Mouse (Mus musculus): ENCODE measurements around the gene Pgap2. TPM values are rescaled to one million over a fixed set of nuclear protein-coding genes. Genes with fewer than 3 reads are reported as not detected.
A peak's percentile ranks its signal among the peaks of the same experiment; 100 is the strongest.

Gene Pgap2
- total and polyA plus RNA-seq, 2 experiments from 2014 or later = 51.7 to 56.6 TPM

- H3K27me3 ChIP-seq (ENCODE audit: insufficient read depth, low read length) = no peaks in the 10 kb centered on the region
- peak overlapping the region; percentile 65; the same call in 1 of the 2 replicates for H3K27ac ChIP-seq (ENCODE audit: low read depth, low read length)
- TF ChIP-seq CTCF (IDR thresholded peaks at IDR 0.05) = peak; percentile 68
- peak overlapping the region; percentile 66 for H3K4me3 ChIP-seq (ENCODE audit: low read depth, low read length)
- 0% methylated on average over 6 of the region's 13 CpGs for WGBS
- ATAC-seq (ENCODE audit: low FRiP score) (peak; percentile 78), DNase-seq (ENCODE audit: low spot score) (peak; percentile 68)
- H3K4me2 ChIP-seq (ENCODE audit: low read depth, low read length, poor library complexity, severe bottlenecking) = peak overlapping the region; percentile 81
- peak overlapping the region; percentile 81 for H3K9ac ChIP-seq (replicated peaks; ENCODE audit: low read length, poor library complexity, severe bottlenecking)
- no peaks in the 10 kb centered on the region for H3K36me3 ChIP-seq (ENCODE audit: insufficient read depth, low read length)
- no peaks in the 10 kb centered on the region for H3K9me3 ChIP-seq (ENCODE audit: low read length)
- H3K4me1 ChIP-seq (ENCODE audit: insufficient read depth, low read length) = no peaks in the 10 kb centered on the region
Measured at GRCm38 (mm10) chr7:102222336-102222735, 12.3 kb downstream of the Pgap2 start.

- DNase-seq (ENCODE audit: low spot score) = peak; percentile 63
- no peaks in the 10 kb centered on the region for H3K4me1 ChIP-seq (ENCODE audit: insufficient read depth, low read length)
- ATAC-seq (ENCODE audit: low FRiP score) = peak; percentile 82
- H3K36me3 ChIP-seq (ENCODE audit: insufficient read depth, low read length) = peaks cover under 1% of the 10 kb centered on the region
- WGBS = 3% methylated on average over 30 of the region's 31 CpGs
- H3K9me3 ChIP-seq (ENCODE audit: low read length) = no peaks in the 10 kb centered on the region
- H3K27me3 ChIP-seq (ENCODE audit: insufficient read depth, low read length) = no peaks in the 10 kb centered on the region
- peak overlapping the region; percentile 81 for H3K9ac ChIP-seq (replicated peaks; ENCODE audit: low read length, poor library complexity, severe bottlenecking)
- H3K4me3 ChIP-seq (ENCODE audit: low read depth, low read length) = peak overlapping the region; percentile 66
- H3K4me2 ChIP-seq (ENCODE audit: low read depth, low read length, poor library complexity, severe bottlenecking) = peak overlapping the region; percentile 81
- H3K27ac ChIP-seq (ENCODE audit: low read depth, low read length) = peak overlapping the region; percentile 65
- no peak for TF ChIP-seq CTCF (IDR thresholded peaks at IDR 0.05)
Measured at GRCm38 (mm10) chr7:102222830-102223556, 13.0 kb downstream of the Pgap2 start.

GRCm38 (mm10) chr7:102223883-102224738 lies 14.1 kb downstream of the Pgap2 start:
- H3K4me2 ChIP-seq (ENCODE audit: low read depth, low read length, poor library complexity, severe bottlenecking) = no peak overlapping the region; the same call in 1 of the 2 replicates
- H3K4me1 ChIP-seq (ENCODE audit: insufficient read depth, low read length) = no peaks in the 10 kb centered on the region
- ATAC-seq (ENCODE audit: low FRiP score) (no peak), DNase-seq (ENCODE audit: low spot score) (no peak)
- peaks cover 4% of the 10 kb centered on the region for H3K36me3 ChIP-seq (ENCODE audit: insufficient read depth, low read length)
- H3K9ac ChIP-seq (replicated peaks; ENCODE audit: low read length, poor library complexity, severe bottlenecking) = no peak overlapping the region
- H3K4me3 ChIP-seq (ENCODE audit: low read depth, low read length) = no peak overlapping the region
- WGBS = 91% methylated on average over 5 of the region's 5 CpGs
- no peaks in the 10 kb centered on the region for H3K9me3 ChIP-seq (ENCODE audit: low read length)
- H3K27me3 ChIP-seq (ENCODE audit: insufficient read depth, low read length) = no peaks in the 10 kb centered on the region
- H3K27ac ChIP-seq (ENCODE audit: low read depth, low read length) = no peak overlapping the region
- no peak for TF ChIP-seq CTCF (IDR thresholded peaks at IDR 0.05)

GRCm38 (mm10) chr7:102226051-102226450 lies 16.0 kb downstream of the Pgap2 start:
- WGBS = 94% methylated on average over 6 of the region's 6 CpGs
- Histone ChIP-seq H3K9ac (replicated peaks; ENCODE audit: low read length, poor library complexity, severe bottlenecking) (no peak overlapping the region), H3K4me1 (ENCODE audit: insufficient read depth, low read length) (no peaks in the 10 kb centered on the region), H3K27me3 (ENCODE audit: insufficient read depth, low read length) (no peaks in the 10 kb centered on the region), H3K27ac (ENCODE audit: low read depth, low read length) (no peak overlapping the region), H3K4me3 (ENCODE audit: low read depth, low read length) (no peak overlapping the region), H3K36me3 (ENCODE audit: insufficient read depth, low read length) (peaks cover 4% of the 10 kb centered on the region), H3K4me2 (ENCODE audit: low read depth, low read length, poor library complexity, severe bottlenecking) (no peak overlapping the region), H3K9me3 (ENCODE audit: low read length) (no peaks in the 10 kb centered on the region)
- no peak for TF ChIP-seq CTCF (IDR thresholded peaks at IDR 0.05)
- DNase-seq (ENCODE audit: low spot score) (no peak), ATAC-seq (ENCODE audit: low FRiP score) (no peak)

- H3K27me3 ChIP-seq (ENCODE audit: insufficient read depth, low read length) = no peaks in the 10 kb centered on the region
- no peak for TF ChIP-seq CTCF (IDR thresholded peaks at IDR 0.05)
- DNase-seq (ENCODE audit: low spot score) (no peak), ATAC-seq (ENCODE audit: low FRiP score) (no peak)
- 92% methylated on average over 4 of the region's 4 CpGs for whole genome bisulfite sequencing
- peaks cover 4% of the 10 kb centered on the region for H3K36me3 ChIP-seq (ENCODE audit: insufficient read depth, low read length)
- H3K9ac ChIP-seq (replicated peaks; ENCODE audit: low read length, poor library complexity, severe bottlenecking) = no peak overlapping the region
- no peak overlapping the region for H3K4me2 ChIP-seq (ENCODE audit: low read depth, low read length, poor library complexity, severe bottlenecking)
- no peak overlapping the region for H3K4me3 ChIP-seq (ENCODE audit: low read depth, low read length)
- H3K27ac ChIP-seq (ENCODE audit: low read depth, low read length) = no peak overlapping the region
- H3K4me1 ChIP-seq (ENCODE audit: insufficient read depth, low read length) = no peaks in the 10 kb centered on the region
- no peaks in the 10 kb centered on the region for H3K9me3 ChIP-seq (ENCODE audit: low read length)
Measured at GRCm38 (mm10) chr7:102228049-102228670, 18.2 kb downstream of the Pgap2 start.
